In genomic region chr17:48971296-48971695, GRCm38 (mm10) we compare ENCODE assay signal across 20 mouse cellular contexts. TPM values are rescaled to one million over a fixed set of nuclear protein-coding genes. Genes with fewer than 3 reads are reported as not detected.
"Had no signal": no experiment of that assay in that cellular context is flagged by ENCODE, and none has a peak within 500 bp of the region (broad histone marks: within the 10 kb centered on the region; RNA-seq: fewer than 3 reads in every experiment).

No protein-coding gene starts in this region.

- H3K4me1 ChIP-seq: liver, embryonic 12.5 days; liver, embryonic 15.5 days; megakaryocyte, embryonic 14.5 days had no signal

- H3K27ac ChIP-seq: kidney, postnatal 0 days; layer of hippocampus, adult 2 months; limb, embryonic 13.5 days; liver, embryonic 12.5 days; liver, embryonic 15.5 days; lung, embryonic 15.5 days; midbrain, embryonic 15.5 days; neural tube, embryonic 12.5 days; neural tube, embryonic 15.5 days had no signal

- H3K36me3 ChIP-seq: limb, embryonic 10.5 days; limb, embryonic 13.5 days; liver, embryonic 12.5 days; liver, embryonic 15.5 days; lung, embryonic 15.5 days; midbrain, embryonic 10.5 days; midbrain, embryonic 15.5 days; neural tube, embryonic 12.5 days; neural tube, embryonic 15.5 days had no signal

- H3K27me3 ChIP-seq: limb, embryonic 13.5 days; liver, embryonic 12.5 days; liver, embryonic 15.5 days; lung, embryonic 15.5 days; megakaryocyte, embryonic 14.5 days; midbrain, embryonic 15.5 days; neural tube, embryonic 12.5 days; neural tube, embryonic 15.5 days had no signal

- H3K9me3 ChIP-seq: limb, embryonic 10.5 days; limb, embryonic 13.5 days; liver, embryonic 12.5 days; liver, embryonic 15.5 days; lung, embryonic 15.5 days; midbrain, embryonic 10.5 days; midbrain, embryonic 15.5 days; neural tube, embryonic 12.5 days; neural tube, embryonic 15.5 days had no signal

- H3K4me3 ChIP-seq: layer of hippocampus, adult 2 months; limb, embryonic 10.5 days; limb, embryonic 13.5 days; liver, embryonic 12.5 days; liver, embryonic 15.5 days; lung, embryonic 15.5 days; megakaryocyte, embryonic 14.5 days; midbrain, embryonic 10.5 days; midbrain, embryonic 15.5 days; neural tube, embryonic 12.5 days; neural tube, embryonic 15.5 days had no signal

- DNase-seq: kidney, postnatal 25 days; layer of hippocampus, adult 9-11 months; liver; lung, adult 18-20 months; lung, postnatal 10 days; lung, postnatal 36 days; thymus, adult 18-20 months; thymus, postnatal 36 days had no signal

- H3K4me2 ChIP-seq: limb, embryonic 13.5 days; liver, embryonic 12.5 days; liver, embryonic 15.5 days; lung, embryonic 15.5 days; midbrain, embryonic 15.5 days; neural tube, embryonic 12.5 days; neural tube, embryonic 15.5 days had no signal

- ATAC-seq: liver, embryonic 12.5 days; midbrain, embryonic 15.5 days had no signal

- H3K9ac ChIP-seq: limb, embryonic 13.5 days; liver, embryonic 12.5 days; liver, embryonic 15.5 days; lung, embryonic 15.5 days; midbrain, embryonic 15.5 days; neural tube, embryonic 12.5 days; neural tube, embryonic 15.5 days had no signal

RNA-seq across cellular contexts. Expression of gene Lrfn2, which starts 39.1 kb away (rescaled TPM):
- polyA plus RNA-seq: limb, embryonic 10.5 days; liver, embryonic 15.5 days had no signal
